Mouse (Mus musculus) kidney, embryonic 16.5 days (tissue): ENCODE results near the gene Carhsp1. TPM values are rescaled to one million over a fixed set of nuclear protein-coding genes. Genes with fewer than 3 reads are reported as not detected.

ENCODE experiments used
- ATAC-seq: fragments of 200-750 bp; cut with Nextera tagmentation; 2 replicates; pipeline ENCODE4 v1.8.0; 2017; ENCODE audit warnings: moderate TSS enrichment; ENCODE audit not compliant: low FRiP score, low TSS enrichment
- H3K27ac ChIP-seq: fragments of 300-500 bp; sonication (generic); 2 replicates; pipeline ENCODE4 v1.5.1; 2014; ENCODE audit warnings: low read length
- H3K27me3 ChIP-seq: fragments of 300-500 bp; sonication (generic); 2 replicates; pipeline ENCODE4 v1.6.1; 2014; ENCODE audit warnings: low read length, control low read depth, mixed read lengths; ENCODE audit not compliant: insufficient read depth
- H3K36me3 ChIP-seq: fragments of 300-500 bp; sonication (generic); 2 replicates; pipeline ENCODE4 v1.6.1; 2014; ENCODE audit warnings: low read length, control low read depth, mixed read lengths; ENCODE audit not compliant: insufficient read depth
- H3K4me1 ChIP-seq: fragments of 300-500 bp; sonication (generic); 2 replicates; pipeline ENCODE4 v1.6.1; 2014; ENCODE audit warnings: low read length, control low read depth, mixed read lengths; ENCODE audit not compliant: insufficient read depth
- H3K4me2 ChIP-seq: fragments of 300-500 bp; sonication (generic); replicated peaks from 2 replicates; pipeline ENCODE4 v1.6.1; 2014; ENCODE audit warnings: low read depth, low read length
- H3K4me3 ChIP-seq: fragments of 300-500 bp; sonication (generic); 2 replicates; pipeline ENCODE4 v1.5.1; 2014; ENCODE audit warnings: mild to moderate bottlenecking, low read length
- H3K9ac ChIP-seq: fragments of 300-500 bp; sonication (generic); replicated peaks from 2 replicates; pipeline ENCODE4 v1.6.1; 2014; ENCODE audit warnings: low read length
- H3K9me3 ChIP-seq: fragments of 300-500 bp; sonication (generic); 2 replicates; pipeline ENCODE4 v1.6.1; 2016; ENCODE audit warnings: low read length, control low read depth
- WGBS: fragments of 180-500 bp; shearing (Covaris S2); extraction: QIAGEN DNeasy Blood & Tissue Kit; methylation state at CpG from one replicate; pipeline ENCODE4 v1.1.7; 2014; 5-methylcytosine and 5-hydroxymethylcytosine counted together
- polyA plus RNA-seq: library from polyadenylated mRNA; unstranded; fragments of >200 nt; fragmentation: Nextera tagmentation; extraction: Ambion mirVana; gene quantifications from 2 replicates; pipeline ENCODE4 v1.2.1, GENCODE M21; 2015

Carhsp1 gene
- polyA plus RNA-seq, 1 experiment from 2014 or later: 86.9 TPM

DNA sequence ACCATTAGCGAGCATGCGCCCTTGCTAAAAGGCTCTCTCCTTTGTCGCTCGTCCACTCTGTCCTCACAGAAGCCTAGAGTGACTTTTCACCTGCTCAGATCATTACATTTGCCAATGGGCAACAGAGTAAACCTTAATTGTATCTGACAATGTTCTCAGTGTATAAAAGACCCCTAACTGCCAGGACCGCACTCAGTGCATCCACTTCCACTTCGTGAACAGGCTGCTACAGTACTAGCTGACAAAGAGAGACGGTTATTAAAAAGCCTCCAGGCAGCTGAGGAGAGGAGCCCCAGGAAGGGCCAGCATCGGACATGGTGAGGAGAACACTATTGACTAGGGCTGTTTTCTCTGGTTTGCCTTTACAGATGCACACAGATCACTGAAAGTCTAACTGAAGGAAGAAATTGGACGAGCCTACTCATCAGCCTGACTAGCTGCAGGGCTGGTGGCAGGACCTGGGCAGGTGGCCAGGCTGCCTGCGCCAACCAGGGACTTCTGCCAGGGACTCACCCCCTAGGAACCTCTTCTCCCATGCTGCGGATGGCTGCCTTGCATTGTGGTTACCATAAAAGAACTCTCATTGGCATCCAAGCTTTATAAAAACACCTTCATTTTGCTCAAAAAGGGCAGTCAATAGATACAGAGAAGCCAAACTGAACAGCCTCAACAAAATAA is 18.2 kb upstream of the Carhsp1 start:
- ATAC-seq: no peak
- WGBS: 93% methylated on average over 11 of the region's 11 CpGs
- Histone ChIP-seq H3K27ac (no peak overlapping the region), H3K9me3 (no peaks in the 10 kb centered on the region), H3K9ac (no peak overlapping the region), H3K27me3 (no peaks in the 10 kb centered on the region), H3K4me3 (no peak overlapping the region), H3K36me3 (peaks cover 57% of the 10 kb centered on the region), H3K4me2 (no peak overlapping the region), H3K4me1 (no peaks in the 10 kb centered on the region)

DNA sequence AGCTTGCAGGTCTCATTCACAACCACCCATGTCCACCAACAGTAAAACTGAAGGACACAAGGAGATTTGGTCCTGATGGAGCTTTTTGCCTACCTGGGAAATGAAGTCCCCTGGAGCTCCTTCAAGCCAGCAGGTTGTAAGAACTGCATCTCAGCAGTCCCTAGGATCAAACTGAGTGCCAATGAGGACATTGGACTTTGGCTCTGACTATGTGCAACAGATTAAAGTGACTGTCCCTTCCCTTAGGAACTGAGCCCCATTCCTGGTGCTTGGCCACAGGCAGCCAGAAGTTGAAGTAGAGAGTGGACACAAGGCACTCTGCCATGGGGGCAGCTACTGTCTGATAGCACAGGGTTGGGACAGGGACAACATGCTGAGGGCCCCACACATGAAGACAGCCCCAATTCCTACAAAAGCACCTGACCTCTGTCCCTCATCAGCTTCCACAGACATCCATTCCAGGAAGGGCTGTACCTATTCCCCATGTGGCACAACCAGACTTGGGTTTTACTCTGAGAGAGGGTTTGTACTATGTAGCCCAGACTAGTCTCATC is 15.7 kb upstream of the Carhsp1 start:
- Histone ChIP-seq H3K4me2 (no peak overlapping the region), H3K9ac (no peak overlapping the region), H3K4me3 (no peak overlapping the region), H3K27ac (no peak overlapping the region), H3K36me3 (peaks cover 36% of the 10 kb centered on the region), H3K4me1 (no peaks in the 10 kb centered on the region), H3K9me3 (no peaks in the 10 kb centered on the region), H3K27me3 (no peaks in the 10 kb centered on the region)
- ATAC-seq: no peak

DNA sequence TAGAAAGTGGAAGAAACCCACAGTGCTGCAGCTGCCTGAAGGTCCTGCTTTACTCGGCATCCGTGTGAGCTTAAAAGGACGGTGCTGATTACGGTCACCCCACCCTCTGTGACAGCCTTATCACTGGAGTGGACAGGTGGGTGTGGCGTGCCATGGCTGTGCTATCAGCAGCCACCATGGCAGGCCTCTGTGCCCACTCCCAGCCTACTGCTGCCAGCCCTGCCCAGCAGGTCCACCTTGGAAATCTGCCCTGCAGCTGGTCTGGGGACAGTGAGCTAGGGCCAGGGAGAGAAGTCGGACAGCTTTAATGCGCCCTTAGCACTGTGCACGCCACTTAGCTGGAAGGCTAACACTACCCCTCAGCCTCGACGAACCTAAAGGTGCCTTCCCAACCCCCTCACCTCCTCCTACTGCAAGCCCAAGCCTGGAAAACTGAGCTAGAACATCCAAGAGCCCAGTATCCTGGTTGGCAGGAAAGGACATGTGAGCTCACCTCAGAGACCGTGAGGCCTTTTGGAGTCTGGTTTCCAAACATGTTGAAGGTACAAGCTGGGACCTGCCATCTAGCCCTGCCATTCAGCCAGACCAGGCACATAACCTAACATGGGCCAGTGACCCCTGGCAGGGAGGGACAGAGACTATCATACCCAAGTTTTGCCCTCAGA is 15.0 kb upstream of the Carhsp1 start:
- Histone ChIP-seq H3K4me1 (no peaks in the 10 kb centered on the region), H3K4me2 (no peak overlapping the region), H3K27me3 (no peaks in the 10 kb centered on the region), H3K27ac (no peak overlapping the region), H3K36me3 (peaks cover 29% of the 10 kb centered on the region), H3K4me3 (no peak overlapping the region), H3K9ac (no peak overlapping the region), H3K9me3 (no peaks in the 10 kb centered on the region)
- 84% methylated on average over 11 of the region's 11 CpGs for WGBS
- peak; percentile 39; the same call in 1 of the 2 replicates for ATAC-seq

DNA sequence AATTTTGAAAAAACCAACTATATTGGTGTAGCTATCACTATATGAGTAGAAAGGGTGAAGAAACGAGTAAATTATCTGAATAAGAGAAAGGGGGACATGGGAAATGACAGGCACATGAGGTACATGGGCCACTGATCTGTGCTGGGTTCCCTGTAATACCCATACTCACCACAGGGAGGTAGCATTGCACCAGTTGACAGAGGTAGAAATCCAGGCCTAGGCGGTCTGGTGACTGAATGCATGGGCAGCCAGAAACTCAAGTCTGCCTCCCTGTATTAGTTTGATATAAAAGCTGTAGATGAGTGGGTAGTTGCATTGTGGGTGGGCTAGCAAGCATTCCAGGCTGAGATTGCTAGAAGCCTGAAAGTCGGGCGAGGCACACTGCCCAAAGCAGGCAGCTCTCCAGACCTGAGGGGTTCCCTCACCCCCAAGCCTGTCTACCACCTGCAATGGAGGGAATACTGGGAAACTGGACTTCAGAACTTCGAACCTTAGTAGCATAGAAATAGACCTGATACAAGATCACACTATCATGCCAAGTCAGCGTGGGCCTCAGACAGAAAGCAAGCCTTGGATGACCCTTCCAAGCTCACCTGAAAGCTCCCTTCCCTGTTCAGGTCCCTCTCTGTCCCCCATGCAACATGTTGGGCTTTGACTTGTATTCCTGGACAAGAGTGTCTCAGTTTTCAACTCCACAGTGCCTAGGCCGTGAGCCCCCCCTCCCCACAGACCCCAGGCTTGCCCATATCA is 14.3 kb upstream of the Carhsp1 start:
- ATAC-seq: peak; percentile 42; the same call in 1 of the 2 replicates
- 59% methylated on average over 7 of the region's 7 CpGs for whole genome bisulfite sequencing
- H3K27me3 ChIP-seq: no peaks in the 10 kb centered on the region
- H3K4me3 ChIP-seq: no peak overlapping the region
- H3K36me3 ChIP-seq: peaks cover 22% of the 10 kb centered on the region
- no peaks in the 10 kb centered on the region for H3K9me3 ChIP-seq
- 0 out of 2 replicates have a peak overlapping the region, but pooled peaks have one; percentile 1 for H3K9ac ChIP-seq
- H3K4me1 ChIP-seq: no peaks in the 10 kb centered on the region
- H3K4me2 ChIP-seq: no peak overlapping the region
- H3K27ac ChIP-seq: no peak overlapping the region

DNA sequence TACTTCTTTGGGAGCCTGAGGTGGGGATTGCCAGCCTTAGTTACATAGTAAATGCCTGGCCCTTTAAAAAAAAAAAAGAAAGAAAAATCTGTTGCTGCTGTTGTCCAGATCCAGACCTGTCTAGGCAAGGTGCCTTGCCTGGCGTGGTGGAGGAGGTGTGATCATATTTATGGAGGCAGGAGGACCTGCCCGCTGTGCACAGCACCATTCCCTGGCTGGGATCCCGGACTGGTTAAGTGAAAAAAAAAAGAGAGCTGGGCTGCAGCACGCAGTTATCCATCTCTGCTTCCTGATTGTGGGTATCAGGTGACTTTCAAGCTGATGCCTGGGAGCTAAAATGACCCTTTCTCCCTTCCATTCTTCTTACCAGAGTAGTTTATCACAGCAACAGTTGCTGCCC is 13.1 kb upstream of the Carhsp1 start:
- Histone ChIP-seq H3K9me3 (no peaks in the 10 kb centered on the region), H3K36me3 (peaks cover 12% of the 10 kb centered on the region), H3K4me3 (no peak overlapping the region), H3K9ac (no peak overlapping the region), H3K27me3 (no peaks in the 10 kb centered on the region), H3K27ac (no peak overlapping the region), H3K4me2 (no peak overlapping the region), H3K4me1 (no peaks in the 10 kb centered on the region)
- ATAC-seq: no peak
- 46% methylated on average over 4 of the region's 4 CpGs for WGBS

DNA sequence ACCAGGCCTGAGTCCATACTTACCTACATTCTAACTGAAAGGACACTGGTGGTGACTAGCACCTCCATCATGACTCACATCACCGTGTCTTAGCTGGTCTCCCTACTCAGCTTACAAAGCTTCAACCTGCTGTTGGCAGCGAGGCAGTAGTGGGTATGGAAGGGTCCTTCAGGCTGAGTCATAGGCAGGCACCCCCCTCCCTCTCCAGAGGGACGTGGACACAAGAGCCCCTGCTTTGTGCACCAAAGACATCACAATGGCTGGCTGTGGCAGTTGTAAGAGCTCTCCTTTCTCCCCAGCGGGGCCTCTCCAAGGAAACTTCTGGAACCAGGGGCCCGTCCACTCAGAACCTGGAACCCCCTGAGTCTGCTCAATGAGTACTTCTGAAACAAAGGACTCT is 8.5 kb upstream of the Carhsp1 start, which contains the start of gene Gm5767:
Gm5767 (plus strand) TSS at position 301 of the 400 bp plus-strand sequence.
- WGBS: 87% methylated on average over 5 of the region's 5 CpGs
- no peak within 1 kb of the TSS for H3K4me3 ChIP-seq
- H3K27me3 ChIP-seq: no peaks in the 10 kb centered on the region
- H3K27ac ChIP-seq: no peak within 1 kb of the TSS
- H3K4me2 ChIP-seq: no peak within 1 kb of the TSS
- no peaks in the 10 kb centered on the region for H3K9me3 ChIP-seq
- ATAC-seq: no peak
- H3K36me3 ChIP-seq: no peaks in the 10 kb centered on the region
- no peaks in the 10 kb centered on the region for H3K4me1 ChIP-seq
- no peak within 1 kb of the TSS for H3K9ac ChIP-seq

DNA sequence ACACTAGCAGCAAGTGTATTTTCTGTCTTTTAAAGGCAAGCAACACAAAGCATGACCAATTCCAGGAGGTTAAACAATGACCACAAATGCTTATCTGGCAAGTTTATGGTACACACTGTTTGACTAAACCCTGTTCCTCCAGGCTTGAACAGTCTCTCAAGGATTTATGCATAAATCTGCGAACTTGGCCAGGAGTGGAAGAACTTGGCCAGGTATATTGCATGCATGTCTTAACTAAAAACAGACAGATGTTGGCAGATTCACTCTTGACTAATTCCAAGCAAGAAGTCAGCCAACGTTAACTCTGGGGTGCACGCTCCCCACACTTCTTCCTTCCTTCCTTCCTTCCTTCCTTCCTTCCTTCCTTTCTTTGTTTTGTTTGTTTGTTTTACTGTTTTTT is 7.8 kb upstream of the Carhsp1 start:
- H3K4me2 ChIP-seq: no peak overlapping the region
- no peaks in the 10 kb centered on the region for H3K4me1 ChIP-seq
- H3K9me3 ChIP-seq: no peaks in the 10 kb centered on the region
- no peak overlapping the region for H3K4me3 ChIP-seq
- H3K36me3 ChIP-seq: no peaks in the 10 kb centered on the region
- no peak overlapping the region for H3K9ac ChIP-seq
- no peak for ATAC-seq
- WGBS: 78% methylated on average over 3 of the region's 3 CpGs
- no peaks in the 10 kb centered on the region for H3K27me3 ChIP-seq
- H3K27ac ChIP-seq: no peak overlapping the region

DNA sequence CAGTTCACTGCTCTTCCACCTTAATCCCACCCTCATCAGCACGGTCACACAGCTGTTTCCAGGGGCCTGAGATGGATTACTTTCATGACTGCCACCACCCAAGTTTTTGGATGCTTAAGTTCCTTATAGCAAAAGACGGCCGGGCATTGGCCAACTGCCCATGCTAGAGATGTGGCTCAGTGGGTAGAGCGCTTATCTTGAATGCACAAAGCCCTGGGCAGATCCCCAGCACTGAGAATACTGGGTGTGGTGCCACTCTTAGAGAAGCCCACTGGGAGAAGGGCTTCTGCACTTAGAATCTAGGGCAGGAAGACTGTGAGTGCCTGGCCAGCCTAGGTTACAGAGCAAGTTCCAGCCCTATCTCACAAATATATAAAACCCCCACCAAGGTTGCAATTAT is 6.7 kb upstream of the Carhsp1 start:
- no peak overlapping the region for H3K4me3 ChIP-seq
- no peaks in the 10 kb centered on the region for H3K27me3 ChIP-seq
- no peaks in the 10 kb centered on the region for H3K36me3 ChIP-seq
- no peak for ATAC-seq
- no peaks in the 10 kb centered on the region for H3K9me3 ChIP-seq
- H3K4me1 ChIP-seq: no peaks in the 10 kb centered on the region
- no peak overlapping the region for H3K27ac ChIP-seq
- H3K4me2 ChIP-seq: no peak overlapping the region
- 88% methylated on average over 4 of the region's 4 CpGs for WGBS
- no peak overlapping the region for H3K9ac ChIP-seq

DNA sequence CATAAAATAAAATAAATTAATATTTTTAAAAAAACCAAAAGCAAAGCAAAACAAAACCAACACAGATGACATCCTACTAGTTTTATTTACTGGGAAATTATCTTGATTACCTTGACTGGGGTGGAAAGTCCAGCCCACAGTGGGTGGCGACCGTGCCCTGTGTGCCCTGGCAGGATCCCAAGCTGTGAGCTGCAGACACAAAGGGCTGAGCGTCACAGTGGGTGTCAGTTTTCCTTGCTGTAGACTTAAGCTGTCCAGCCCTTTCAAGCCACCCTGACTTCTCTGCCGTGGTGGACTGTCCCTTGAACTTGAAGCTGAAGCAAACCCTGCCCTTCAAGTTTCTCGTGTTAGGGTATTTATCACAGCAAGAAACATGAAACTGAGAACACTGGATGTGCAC is 6.1 kb upstream of the Carhsp1 start:
- no peaks in the 10 kb centered on the region for H3K4me1 ChIP-seq
- no peaks in the 10 kb centered on the region for H3K9me3 ChIP-seq
- no peaks in the 10 kb centered on the region for H3K36me3 ChIP-seq
- H3K9ac ChIP-seq: no peak overlapping the region
- no peak for ATAC-seq
- no peak overlapping the region for H3K4me2 ChIP-seq
- no peak overlapping the region for H3K27ac ChIP-seq
- 50% methylated on average over 5 of the region's 5 CpGs for WGBS
- no peaks in the 10 kb centered on the region for H3K27me3 ChIP-seq
- H3K4me3 ChIP-seq: no peak overlapping the region
